18 mouse cellular contexts compared by ENCODE assay signal in the genomic region with DNA sequence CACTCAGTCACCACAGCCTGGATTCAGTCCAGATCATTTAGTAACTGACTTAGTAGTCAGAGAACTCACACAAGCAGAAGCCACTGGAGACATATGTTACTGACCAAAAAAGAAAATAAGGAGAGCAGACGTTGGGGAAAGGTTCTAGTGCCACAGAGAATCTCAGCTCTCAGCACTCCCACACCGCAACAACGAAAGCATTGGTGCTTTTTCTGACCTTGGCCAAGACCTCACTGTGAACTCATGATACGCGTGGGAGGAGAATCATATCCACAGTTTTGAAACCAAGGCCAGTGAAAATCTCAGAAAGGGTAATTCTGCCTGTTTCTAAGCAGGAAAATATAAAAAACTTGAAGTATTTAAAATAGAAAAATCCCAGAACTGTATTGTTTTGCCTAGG.
"Had no signal": no experiment of that assay in that cellular context is flagged by ENCODE, and none has a peak within 500 bp of the region (broad histone marks: within the 10 kb centered on the region; RNA-seq: fewer than 3 reads in every experiment).

No protein-coding gene starts in this region.

- H3K27ac ChIP-seq: kidney, embryonic 15.5 days; liver, embryonic 13.5 days; macrophage; midbrain, embryonic 12.5 days; midbrain, embryonic 15.5 days; neural tube, embryonic 12.5 days; neural tube, embryonic 15.5 days; stomach, embryonic 15.5 days had no signal

- H3K4me3 ChIP-seq: kidney, embryonic 15.5 days; liver, embryonic 13.5 days; midbrain, embryonic 12.5 days; midbrain, embryonic 15.5 days; neural tube, embryonic 12.5 days; neural tube, embryonic 15.5 days; stomach, embryonic 15.5 days had no signal

- DNase-seq: kidney, adult 11 months; kidney, adult 8-10 months; kidney, postnatal 10 days; liver, embryonic 13.5 days; lung, adult 2 months; retina, postnatal 1 day; right cerebral cortex, postnatal 25 days; spleen, adult 18-20 months; thymus, adult 2 months; thymus, postnatal 14 days; thymus, postnatal 4 days had no signal
